Comparison of ENCODE assay signal across 20 mouse cellular contexts in the genomic region with DNA sequence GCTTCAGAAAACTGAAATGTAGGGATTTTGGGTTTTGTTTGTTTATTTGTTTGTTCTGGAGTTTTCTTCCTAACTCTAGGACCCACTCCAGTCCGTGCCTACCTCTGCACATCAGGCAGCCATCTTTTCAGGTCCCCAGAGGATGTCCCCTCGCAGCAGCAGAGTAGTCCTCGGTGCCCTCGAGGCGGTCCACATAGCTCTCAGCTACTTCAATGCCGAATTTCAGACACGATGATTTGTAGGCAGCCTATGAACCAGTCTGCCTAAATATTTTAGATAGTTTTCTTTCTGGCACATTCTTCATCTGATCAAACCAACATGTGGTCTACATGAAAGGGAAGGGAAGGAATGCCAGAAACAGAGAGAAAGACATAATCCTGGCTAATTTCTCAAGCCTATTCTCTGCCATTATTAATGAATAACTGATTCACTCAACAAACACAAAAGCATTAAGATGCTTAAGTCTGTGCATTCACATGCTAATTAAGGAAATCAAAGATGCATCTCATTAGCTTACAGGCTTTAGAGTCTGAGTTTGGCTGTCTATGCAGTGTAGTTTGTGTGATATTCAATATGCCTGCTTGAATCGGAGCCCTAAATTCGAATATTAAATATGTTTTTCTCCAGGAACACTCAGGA. TPM values are rescaled to one million over a fixed set of nuclear protein-coding genes. Genes with fewer than 3 reads are reported as not detected.
DNase-seq lines count a peak whose midpoint lies in the region; ATAC-seq lines count a peak whose summit lies in the region.
"Had no signal": no experiment of that assay in that cellular context is flagged by ENCODE, and none has a peak within 500 bp of the region (broad histone marks: within the 10 kb centered on the region; RNA-seq: fewer than 3 reads in every experiment).

No protein-coding gene starts in this region.

- H3K27ac ChIP-seq in hindbrain, embryonic 10.5 days: peak overlapping the region; percentile 29; the same call in 1 of the 2 replicates
- no peak overlapping the region for H3K27ac ChIP-seq in midbrain, embryonic 11.5 days (ENCODE audit: low read depth, low read length)
- H3K27ac ChIP-seq: embryonic facial prominence, embryonic 12.5 days; heart, embryonic 13.5 days had no signal

- no peak overlapping the region for H3K9ac ChIP-seq in midbrain, embryonic 11.5 days (ENCODE audit: low read length)
- H3K9ac ChIP-seq: embryonic facial prominence, embryonic 12.5 days; heart, embryonic 13.5 days; lung, embryonic 14.5 days had no signal

- ATAC-seq in midbrain, embryonic 11.5 days (ENCODE audit: low FRiP score): peak; percentile 86
- no peak for ATAC-seq in activated CD4-positive, CD25-positive, alpha-beta regulatory T cell, adult 4 months
- ATAC-seq: Patski had no signal

- H3K36me3 ChIP-seq in hindbrain, embryonic 10.5 days: no peaks in the 10 kb centered on the region
- H3K36me3 ChIP-seq in midbrain, embryonic 11.5 days (ENCODE audit: control insufficient read depth, insufficient read depth, low read length): no peaks in the 10 kb centered on the region
- H3K36me3 ChIP-seq: embryonic facial prominence, embryonic 12.5 days; heart, embryonic 13.5 days had no signal

- DNase-seq in embryo, embryonic 11 days: peak; percentile 26
- DNase-seq in embryo, embryonic 9.5 days (ENCODE audit: extremely low spot score): no peak
- no peak for DNase-seq in hindbrain, embryonic 10.5 days (ENCODE audit: low spot score)
- peak; percentile 85 for DNase-seq in midbrain, embryonic 11.5 days (ENCODE audit: low spot score, missing footprints)
- peak; percentile 85 for DNase-seq in retina, postnatal 1 day
- no peak for DNase-seq in adrenal gland, adult (ENCODE audit: inconsistent age in 2 of 2, low spot score in 1 of 2)
- no peak for DNase-seq in layer of hippocampus, adult 18-20 months (ENCODE audit: low spot score in 2 of 2)
- DNase-seq: adrenal gland, adult 2 months; cerebellum, postnatal 10 days; gastrocnemius, postnatal 10 days; kidney, adult 9 months; lung, embryonic 14.5 days; right cerebral cortex, postnatal 14 days; thymus, adult 2 months had no signal

- H3K9me3 ChIP-seq in hindbrain, embryonic 10.5 days: no peaks in the 10 kb centered on the region
- no peaks in the 10 kb centered on the region for H3K9me3 ChIP-seq in midbrain, embryonic 11.5 days (ENCODE audit: control insufficient read depth, low read length)
- H3K9me3 ChIP-seq: embryonic facial prominence, embryonic 12.5 days; heart, embryonic 13.5 days had no signal

- H3K4me3 ChIP-seq in hindbrain, embryonic 10.5 days: no peak overlapping the region
- no peak overlapping the region for H3K4me3 ChIP-seq in midbrain, embryonic 11.5 days (ENCODE audit: low read depth, low read length)
- H3K4me3 ChIP-seq: embryonic facial prominence, embryonic 12.5 days; heart, embryonic 13.5 days had no signal

- H3K27me3 ChIP-seq in hindbrain, embryonic 10.5 days (ENCODE audit: insufficient read depth, poor library complexity, severe bottlenecking): no peaks in the 10 kb centered on the region
- no peaks in the 10 kb centered on the region for H3K27me3 ChIP-seq in midbrain, embryonic 11.5 days (ENCODE audit: control insufficient read depth, insufficient read depth, low read length)
- H3K27me3 ChIP-seq: embryonic facial prominence, embryonic 12.5 days; heart, embryonic 13.5 days; Patski had no signal

- peaks cover 20% of the 10 kb centered on the region for H3K4me1 ChIP-seq in hindbrain, embryonic 10.5 days (replicated peaks)
- H3K4me1 ChIP-seq in midbrain, embryonic 11.5 days (ENCODE audit: control insufficient read depth, insufficient read depth, low read length): peaks cover 4% of the 10 kb centered on the region; the same call in 1 of the 2 replicates
- H3K4me1 ChIP-seq: embryonic facial prominence, embryonic 12.5 days had no signal

- 72% methylated on average over 9 of the region's 9 CpGs for WGBS in hindbrain, embryonic 10.5 days
- 54% methylated on average over 9 of the region's 9 CpGs for WGBS in midbrain, embryonic 11.5 days

- H3K4me2 ChIP-seq in midbrain, embryonic 11.5 days: no peak overlapping the region
- H3K4me2 ChIP-seq: embryonic facial prominence, embryonic 12.5 days; heart, embryonic 13.5 days; lung, embryonic 14.5 days had no signal

RNA-seq across cellular contexts. Expression of gene Fer, which starts 55.2 kb away (rescaled TPM):
- 23.1 and 28.6 TPM in 2 replicates for polyA plus RNA-seq in hindbrain, embryonic 10.5 days (2016; fragmentation: Nextera tagmentation; extraction: Ambion mirVana)
- 33.2 and 34.5 TPM in 2 replicates for polyA plus RNA-seq in midbrain, embryonic 11.5 days (2014; fragmentation: Nextera tagmentation; extraction: Ambion mirVana)
- polyA plus RNA-seq in activated CD4-positive, CD25-positive, alpha-beta regulatory T cell, adult 4 months (2017; shearing (Covaris generic)): under 1 TPM; 0.82 to 0.87 TPM
- total RNA-seq in layer of hippocampus, adult 18-20 months (2021): 10 to 100 TPM; 33.5 to 35.4 TPM

RNA-seq across cellular contexts. Expression of gene A930002H24Rik, which starts 55.9 kb away (rescaled TPM):
- polyA plus RNA-seq in hindbrain, embryonic 10.5 days (2016; fragmentation: Nextera tagmentation; extraction: Ambion mirVana): 1.5 and 2.5 TPM in 2 replicates
- polyA plus RNA-seq in midbrain, embryonic 11.5 days (2014; fragmentation: Nextera tagmentation; extraction: Ambion mirVana): 3.1 TPM in 2 replicates
- polyA plus RNA-seq in activated CD4-positive, CD25-positive, alpha-beta regulatory T cell, adult 4 months (2017; shearing (Covaris generic)): not detected
- not detected for total RNA-seq in layer of hippocampus, adult 18-20 months (2021)
- total RNA-seq: hematopoietic stem cell, adult 5-6 weeks had no signal
- polyA plus RNA-seq: liver, adult 2 months; thymus, adult 2 months had no signal

Comparison
In these comparisons a context has a peak if more than half of its experiments do, and no peak if none do; other contexts are left out.
1. DNase-seq: peak in embryo, embryonic 11 days (single experiment), midbrain, embryonic 11.5 days (single experiment) and retina, postnatal 1 day (single experiment); none in embryo, embryonic 9.5 days (single experiment), hindbrain, embryonic 10.5 days (single experiment), adrenal gland, adult (0 of 2) and layer of hippocampus, adult 18-20 months (0 of 2).
2. RNA of gene Fer, which starts 55.2 kb away (polyA plus RNA-seq): 33.2 to 34.5 TPM in midbrain, embryonic 11.5 days and 23.1 to 28.6 TPM in hindbrain, embryonic 10.5 days; 0.82 to 0.87 TPM in activated CD4-positive, CD25-positive, alpha-beta regulatory T cell, adult 4 months; every median in the first group is over 10 times any median in the second.